Mouse (Mus musculus): ENCODE data around the gene Rad51.
A peak's percentile ranks its signal among the peaks of the same experiment; 100 is the strongest.

Gene Rad51

DNA sequence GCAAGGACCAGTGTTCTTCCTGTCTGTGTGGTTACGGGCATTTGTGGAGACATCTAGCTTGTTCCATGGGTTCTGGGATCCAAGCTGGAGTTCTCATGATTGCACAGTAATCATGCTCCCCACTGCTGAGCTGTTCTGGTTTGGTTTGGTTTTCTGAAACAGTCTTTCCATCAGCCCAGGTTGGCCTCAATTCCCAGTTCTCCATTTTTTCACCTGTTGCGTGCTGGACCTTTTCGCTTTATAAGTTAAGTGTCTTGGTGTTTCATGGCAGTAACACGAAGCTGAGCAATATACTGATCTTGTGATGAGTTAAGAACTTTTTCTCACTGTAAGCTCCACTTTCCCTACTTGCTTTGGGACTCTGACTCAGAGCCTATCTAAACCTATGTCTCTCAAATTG, 51.4 kb downstream of the Rad51 start:
- DNase-seq (ENCODE audit: low read depth): no peak

GRCm38 (mm10) chr2:119165401-119165800, 52.8 kb downstream of the Rad51 start:
- DNase-seq (ENCODE audit: low read depth): peak; percentile 27

DNA sequence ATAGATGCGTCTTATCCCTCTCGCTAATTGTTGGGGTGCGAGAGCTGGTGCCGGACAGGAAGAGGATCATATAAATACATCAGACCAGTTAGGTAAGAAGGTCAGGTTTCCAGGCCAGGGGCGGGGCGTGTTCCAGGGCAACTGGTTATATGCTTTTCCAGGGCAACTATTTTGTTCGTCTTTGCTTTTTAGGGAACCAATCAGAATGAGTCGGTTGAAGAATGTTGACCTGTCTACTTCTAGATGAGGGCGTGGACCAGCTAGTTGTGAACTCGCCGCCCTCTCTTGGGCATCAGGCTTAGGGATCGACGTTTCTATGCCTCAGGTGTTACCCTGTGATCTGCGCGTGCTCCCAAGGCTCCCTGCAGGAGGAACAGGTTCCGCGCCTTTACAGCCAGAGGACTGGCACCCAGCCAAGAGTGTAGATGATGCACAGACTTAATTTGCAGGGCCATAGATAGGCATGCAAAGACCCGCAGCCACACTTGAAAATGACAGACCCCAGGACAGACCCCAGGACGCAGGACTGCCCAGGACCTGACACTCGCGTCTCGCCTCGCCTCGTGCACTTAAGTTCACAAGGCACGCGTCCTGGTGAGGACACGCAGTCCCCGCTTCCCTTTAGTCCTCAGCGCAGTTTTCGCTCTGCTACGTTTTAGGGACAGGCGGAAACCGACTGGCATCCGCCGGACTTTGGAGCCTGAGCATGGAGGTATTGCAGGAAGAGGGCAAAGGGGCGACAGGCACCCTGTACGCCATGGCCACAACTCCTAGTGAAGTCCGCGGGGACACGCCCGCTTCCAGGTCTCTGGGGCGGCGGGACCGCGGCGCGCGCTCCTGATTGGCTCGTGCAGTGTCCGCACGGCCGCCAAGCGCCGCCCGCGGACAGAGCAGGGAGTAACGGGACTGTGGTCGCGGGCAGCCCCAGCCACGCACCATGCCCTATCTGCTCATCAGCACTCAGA, 54.6 kb downstream of the Rad51 start, which contains the start of gene Gchfr:
Gene Gchfr (plus strand): TSS at position 873 of the 965 bp plus-strand sequence.
- peak; percentile 61 for DNase-seq (ENCODE audit: low read depth)

- no peak for DNase-seq (ENCODE audit: low read depth)
Measured at GRCm38 (mm10) chr2:119167866-119168256, 55.3 kb downstream of the Rad51 start.

GRCm38 (mm10) chr2:119170282-119170681, 57.7 kb downstream of the Rad51 start:
- no peak for DNase-seq (ENCODE audit: low read depth)

- DNase-seq (ENCODE audit: low read depth): no peak
Measured at GRCm38 (mm10) chr2:119171574-119171973, 59.0 kb downstream of the Rad51 start.

DNA sequence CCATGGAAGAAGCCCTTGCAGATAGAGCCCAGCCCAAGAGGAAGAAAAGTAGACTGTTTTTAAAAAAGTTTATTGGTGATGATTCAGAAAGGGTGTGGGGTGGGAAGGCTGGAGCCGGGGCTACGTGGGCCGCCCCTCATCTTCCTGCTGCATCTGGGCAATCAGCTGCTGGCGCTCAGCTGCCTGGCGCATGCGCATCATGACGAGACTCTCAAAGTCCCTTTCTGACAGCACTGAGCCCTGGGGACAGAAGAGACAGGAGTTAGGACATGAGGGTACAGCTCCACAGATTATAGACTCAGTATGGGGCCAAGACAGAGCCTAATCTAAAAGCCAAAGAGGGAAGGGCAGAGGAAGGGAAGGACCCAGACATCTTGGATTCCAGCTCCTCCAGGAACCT, 59.9 kb downstream of the Rad51 start:
- DNase-seq (ENCODE audit: low read depth): no peak

DNA sequence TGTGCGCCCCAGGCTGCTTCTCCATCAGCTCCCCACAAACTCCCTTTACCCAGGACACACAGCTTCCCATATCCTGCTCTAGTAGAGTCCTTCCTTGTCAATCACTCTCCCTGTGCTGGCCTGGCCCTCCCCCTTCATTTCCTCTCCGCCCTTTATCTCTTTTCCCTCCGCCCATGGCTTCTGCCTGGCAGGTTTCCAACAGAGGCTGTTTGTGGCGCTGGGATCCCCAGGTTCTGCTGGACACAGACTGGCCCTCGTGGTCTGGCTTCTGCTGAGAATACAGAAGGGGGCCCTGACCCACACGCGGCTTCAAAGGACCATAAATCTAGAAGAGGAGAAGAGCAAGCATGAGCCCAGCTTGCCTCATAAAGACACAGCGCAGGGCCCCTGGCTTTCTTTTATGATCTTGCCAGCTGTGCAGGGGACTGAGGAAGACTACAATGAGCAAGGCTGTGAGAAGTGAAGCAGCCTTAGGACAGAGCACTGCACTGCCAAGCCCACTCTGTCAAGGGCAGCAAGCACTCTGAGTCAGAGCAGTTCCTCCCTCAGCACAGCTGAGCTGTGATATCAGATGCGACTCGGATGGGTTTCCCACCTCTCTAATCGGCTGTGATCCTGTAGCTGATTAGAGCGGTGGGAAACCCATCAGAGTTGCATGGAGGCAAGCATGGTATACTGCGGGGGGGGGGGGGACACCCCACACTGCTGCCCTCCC, 60.4 kb downstream of the Rad51 start:
- no peak for DNase-seq (ENCODE audit: low read depth)

- no peak for DNase-seq (ENCODE audit: low read depth)
Measured at GRCm38 (mm10) chr2:119173991-119174651, 61.5 kb downstream of the Rad51 start, which contains the start of gene Gm14137. Gm14137 (plus strand) TSS chr2:119174509.

- no peak for DNase-seq (ENCODE audit: low read depth)
Measured at GRCm38 (mm10) chr2:119174866-119175265, 62.3 kb downstream of the Rad51 start.

GRCm38 (mm10) chr2:119175614-119176013, 63.0 kb downstream of the Rad51 start:
- DNase-seq (ENCODE audit: low read depth): no peak

DNA sequence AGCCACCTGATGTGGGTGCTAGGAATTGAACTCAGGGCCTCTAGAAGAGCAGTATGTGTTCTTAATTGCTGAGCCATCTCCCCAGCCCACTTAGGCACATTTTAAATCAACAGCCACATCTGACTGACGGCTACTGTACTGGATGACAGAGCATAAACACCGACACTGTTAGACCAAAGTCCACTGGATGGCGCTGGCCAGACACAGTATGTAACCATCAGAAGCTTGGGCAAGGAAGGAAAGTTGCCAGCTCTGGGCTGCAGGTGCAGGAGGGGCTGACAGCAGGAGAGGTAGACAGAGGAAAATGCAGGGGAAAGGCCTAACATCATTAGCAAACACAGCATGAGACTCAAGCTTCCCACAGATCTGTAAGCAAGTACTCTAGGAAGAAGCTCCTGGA, 64.2 kb downstream of the Rad51 start:
- no peak for DNase-seq (ENCODE audit: low read depth)

- DNase-seq (ENCODE audit: low read depth): no peak
Measured at GRCm38 (mm10) chr2:119177384-119177939, 64.9 kb downstream of the Rad51 start.

- DNase-seq (ENCODE audit: low read depth): no peak
Measured at GRCm38 (mm10) chr2:119182914-119183313, 70.3 kb downstream of the Rad51 start.

DNA sequence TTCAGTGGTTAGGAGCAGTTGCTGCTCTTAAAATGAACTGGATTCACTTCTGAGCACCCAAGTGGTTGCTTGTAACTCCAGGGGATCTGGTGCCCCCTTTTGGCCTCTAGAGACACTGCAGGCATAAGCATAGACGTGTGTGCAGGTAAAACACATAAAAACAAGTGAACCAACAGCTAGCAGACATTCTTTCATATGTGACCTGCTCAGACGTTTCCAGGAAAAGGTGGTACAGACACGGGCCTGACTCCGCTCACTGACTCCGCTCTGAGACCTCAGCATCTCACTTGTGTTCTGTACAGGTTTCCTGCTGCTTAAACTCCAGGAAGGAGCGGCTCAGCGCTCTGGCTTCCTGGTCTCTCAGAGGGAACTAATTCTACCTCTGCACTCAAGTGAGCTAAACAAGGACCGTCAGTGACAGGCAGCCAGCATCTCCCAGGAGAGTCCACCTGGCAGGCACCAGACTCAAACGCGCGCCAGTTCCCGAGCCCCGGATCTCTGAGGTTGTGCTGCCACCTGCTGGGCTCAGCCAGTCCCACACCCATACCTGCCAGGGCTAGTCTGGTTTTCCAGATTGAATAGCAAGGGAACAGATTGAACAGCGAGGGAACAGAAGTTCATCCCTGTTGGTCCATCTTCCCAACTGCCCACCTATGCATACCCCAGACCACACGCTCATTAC, 76.6 kb downstream of the Rad51 start:
- peak; percentile 90 for DNase-seq (ENCODE audit: low read depth)

DNA sequence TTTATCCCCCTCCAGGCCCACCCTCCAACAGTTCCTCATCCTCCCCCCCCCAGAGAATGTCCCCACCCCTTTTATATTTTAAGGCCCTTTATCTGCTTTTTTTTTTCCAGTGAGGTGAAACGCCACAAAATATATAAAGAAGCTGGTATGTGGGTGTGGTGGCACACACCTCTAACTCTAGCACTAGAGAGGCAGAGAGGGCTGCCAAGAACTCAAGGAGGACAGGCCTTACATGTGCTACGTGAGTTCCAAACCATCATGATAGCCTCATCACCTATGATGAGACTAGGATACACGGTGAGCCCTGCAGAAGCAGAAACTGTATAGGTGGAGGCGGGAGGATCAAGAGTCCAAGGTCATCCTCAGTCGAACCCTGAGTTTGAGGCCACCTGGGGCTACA, 78.4 kb downstream of the Rad51 start:
- DNase-seq (ENCODE audit: low read depth): no peak

- no peak for DNase-seq (ENCODE audit: low read depth)
Measured at GRCm38 (mm10) chr2:119194140-119194539, 81.5 kb downstream of the Rad51 start.

GRCm38 (mm10) chr2:119196316-119197108, 83.9 kb downstream of the Rad51 start:
- no peak for DNase-seq (ENCODE audit: low read depth)

Measured in induced T-regulatory cell, adult 2 months (primary cell).